Mouse (Mus musculus) G1E (cell line): ENCODE measurements around the gene Tmem62. TPM values are rescaled to one million over a fixed set of nuclear protein-coding genes. Genes with fewer than 3 reads are reported as not detected.
"Not testable (repeated sequence)": the region's sequence is repeated elsewhere in the genome, so short reads cannot be mapped to it uniquely, and the experiment has no call there.

Experiments
- ATAC-seq: 2 replicates; pipeline ENCODE4 v1.8.0; 2016; ENCODE audit warnings: mild to moderate bottlenecking; ENCODE audit not compliant: insufficient number of reproducible peaks, poor library complexity, low FRiP score, severe bottlenecking; ENCODE audit errors: extremely low read depth
- DNase-seq: peaks from one replicate; pipeline ENCODE4 v3.0.0; 2012; ENCODE audit warnings: low spot score
- H3K27me3 ChIP-seq: 2 replicates; pipeline ENCODE4 v1.6.1; 2012; ENCODE audit warnings: mild to moderate bottlenecking, low read length, inconsistent platforms; ENCODE audit not compliant: insufficient read depth
- H3K36me3 ChIP-seq: replicated peaks from 2 replicates; pipeline ENCODE3; 2012; ENCODE audit warnings: mild to moderate bottlenecking, inconsistent platforms
- H3K4me1 ChIP-seq: 2 replicates; pipeline ENCODE4 v1.6.1; 2012; ENCODE audit warnings: low read depth, low read length, inconsistent platforms, mixed read lengths; ENCODE audit not compliant: insufficient read depth
- H3K4me3 ChIP-seq: 2 replicates; pipeline ENCODE4 v1.5.1; 2012; ENCODE audit warnings: low read depth, mild to moderate bottlenecking, inconsistent platforms, low read length, moderate library complexity, mixed read lengths
- H3K9me3 ChIP-seq: replicated peaks from 2 replicates; pipeline ENCODE4 v1.6.1; 2012; ENCODE audit warnings: inconsistent platforms
- CTCF ChIP-seq: IDR thresholded peaks from 2 replicates; pipeline ENCODE4 v1.5.1; 2012; ENCODE audit warnings: low read depth, low read length, inconsistent platforms, mixed read lengths
- GATA1 ChIP-seq: IDR thresholded peaks from 2 replicates; pipeline ENCODE4 v1.6.1; 2012; ENCODE audit warnings: borderline replicate concordance, low read length, inconsistent platforms, mixed read lengths
- GATA2 ChIP-seq: IDR thresholded peaks from 2 replicates; pipeline ENCODE4 v1.6.1; 2012; ENCODE audit warnings: low read depth, low read length, inconsistent platforms, borderline replicate concordance
- POLR2AphosphoS5 ChIP-seq: IDR thresholded peaks from 2 replicates; pipeline ENCODE4 v1.6.1; 2012; ENCODE audit warnings: low read depth, low read length, inconsistent platforms; ENCODE audit not compliant: insufficient replicate concordance
- TAL1 ChIP-seq: conservative IDR thresholded peaks from 2 replicates; pipeline ENCODE4 v1.6.1; 2012; ENCODE audit warnings: low read depth, low read length, inconsistent platforms, mixed read lengths
- polyA plus RNA-seq: library from polyadenylated mRNA; stranded (reverse); fragments of >175 nt; gene quantifications from 2 replicates; pipeline ENCODE4 v1.2.3, GENCODE M21; 2012
- total RNA-seq, 2 experiments: library from RNA; stranded (forward) in 1 of 2; stranded (reverse) in 1 of 2; fragments of 200-1000 nt in 1 of 2; fragments of >200 nt in 1 of 2; fragmentation: Nextera tagmentation in 1 of 2; gene quantifications; 2 replicates each; pipeline ENCODE4 v1.2.3; 2014 to 2017

The Tmem62 gene
- total and polyA plus RNA-seq, 3 experiments = 1.7 to 16.9 (median 16.7) TPM

GRCm38 (mm10) chr2:120960261-120960660 is 16.6 kb upstream of the Tmem62 start:
- H3K4me3 ChIP-seq = no peak overlapping the region
- H3K4me1 ChIP-seq = no peaks in the 10 kb centered on the region
- no peak for TF ChIP-seq GATA1
- no peak for TF ChIP-seq CTCF
- TF ChIP-seq POLR2AphosphoS5 = no peak
- TF ChIP-seq GATA2 = no peak
- no peak for TF ChIP-seq TAL1
- no peaks in the 10 kb centered on the region for H3K9me3 ChIP-seq
- H3K36me3 ChIP-seq = peaks cover 40% of the 10 kb centered on the region
- no peak for ATAC-seq
- DNase-seq = no peak
- no peaks in the 10 kb centered on the region for H3K27me3 ChIP-seq

DNA sequence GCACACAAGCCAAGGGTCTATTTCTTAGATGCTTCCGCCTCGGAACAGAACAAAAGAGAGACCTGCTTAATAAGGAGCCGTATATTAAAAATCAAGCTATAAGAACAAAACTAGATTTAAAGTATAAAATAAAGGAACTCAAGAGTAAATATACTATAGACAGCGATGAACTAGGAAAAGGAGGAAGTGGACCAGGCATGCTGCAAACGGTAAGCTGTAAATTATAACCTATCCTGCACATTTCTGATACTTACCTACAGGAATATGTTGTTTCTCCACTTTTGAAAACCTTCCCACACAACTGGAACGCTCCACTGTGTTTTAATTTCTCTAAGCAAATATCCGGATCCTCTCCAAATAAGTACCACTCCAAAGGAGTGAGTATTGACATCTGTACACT is 13.7 kb upstream of the Tmem62 start:
- ATAC-seq (no peak), DNase-seq (no peak)
- peaks cover 9% of the 10 kb centered on the region; the same call in 1 of the 2 replicates for H3K4me1 ChIP-seq
- no peak overlapping the region for H3K4me3 ChIP-seq
- no peaks in the 10 kb centered on the region for H3K9me3 ChIP-seq
- H3K27me3 ChIP-seq = no peaks in the 10 kb centered on the region
- TF ChIP-seq GATA2 (no peak), TAL1 (no peak), CTCF (no peak), GATA1 (no peak), POLR2AphosphoS5 (no peak)
- peaks cover 47% of the 10 kb centered on the region for H3K36me3 ChIP-seq

DNA sequence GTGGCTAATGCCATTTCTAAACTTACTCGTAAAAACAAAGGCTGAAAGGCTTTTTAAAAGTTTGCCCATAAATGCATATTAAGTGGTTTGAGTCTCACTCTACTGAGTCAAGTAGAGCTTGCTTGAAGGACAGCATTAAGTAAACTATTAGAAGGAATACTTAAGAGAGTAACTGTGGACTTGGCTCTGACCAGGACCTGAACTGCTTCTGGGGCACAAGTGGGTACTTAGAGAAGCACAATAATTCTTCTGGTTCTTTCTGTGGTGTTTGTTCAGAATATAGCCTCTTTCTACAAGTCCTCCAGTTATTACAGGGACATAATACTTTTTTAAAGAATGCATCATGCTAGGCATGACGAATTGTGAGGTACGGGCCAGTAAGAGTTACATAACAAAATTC is 11.3 kb upstream of the Tmem62 start:
- ATAC-seq (no peak), DNase-seq (no peak)
- Histone ChIP-seq H3K36me3 (peaks cover 29% of the 10 kb centered on the region), H3K27me3 (no peaks in the 10 kb centered on the region), H3K9me3 (no peaks in the 10 kb centered on the region), H3K4me1 (peaks cover 21% of the 10 kb centered on the region), H3K4me3 (no peak overlapping the region)
- TF ChIP-seq TAL1 (no peak), POLR2AphosphoS5 (no peak), GATA1 (no peak), CTCF (no peak), GATA2 (no peak)

DNA sequence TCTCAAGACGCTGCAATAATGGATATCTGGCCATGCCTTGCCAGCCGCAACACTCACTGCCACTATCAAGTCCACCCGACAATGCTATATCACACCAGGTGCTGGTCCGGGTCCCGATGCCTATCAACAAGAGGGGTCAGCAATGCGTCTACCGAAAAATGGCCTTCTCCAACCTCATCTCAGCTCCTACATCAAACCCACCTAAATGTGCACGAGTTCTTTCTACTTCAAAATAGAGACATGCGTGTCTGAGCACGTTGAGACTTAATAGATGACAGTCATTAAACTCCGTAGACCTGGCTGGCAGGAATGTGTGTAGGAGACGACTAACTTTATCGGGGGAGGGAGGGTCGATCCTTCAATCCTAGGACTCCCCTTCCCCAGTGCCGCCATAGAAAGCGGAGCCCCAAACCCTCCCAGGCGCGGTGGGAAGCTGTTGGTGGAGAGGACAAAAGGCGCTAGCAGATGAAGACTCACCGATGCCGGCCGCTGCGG is 6.7 kb upstream of the Tmem62 start:
- H3K4me1 ChIP-seq = peaks cover 31% of the 10 kb centered on the region
- TF ChIP-seq CTCF (no peak), POLR2AphosphoS5 (no peak), TAL1 (no peak), GATA2 (no peak), GATA1 (no peak)
- H3K36me3 ChIP-seq = peaks cover 19% of the 10 kb centered on the region
- ATAC-seq (no peak), DNase-seq (peak; percentile 10)
- H3K27me3 ChIP-seq = no peaks in the 10 kb centered on the region
- H3K9me3 ChIP-seq = no peaks in the 10 kb centered on the region
- peak overlapping the region; percentile 89 for H3K4me3 ChIP-seq

GRCm38 (mm10) chr2:120970559-120971080 is 6.2 kb upstream of the Tmem62 start, which contains the start of gene Ubr1:
Gene Ubr1 (minus strand): TSS chr2:120970715.
- TF ChIP-seq CTCF = no peak
- no peak for TF ChIP-seq GATA2
- Histone ChIP-seq H3K4me1 (peaks cover 31% of the 10 kb centered on the region), H3K9me3 (no peaks in the 10 kb centered on the region), H3K36me3 (peaks cover 17% of the 10 kb centered on the region), H3K27me3 (no peaks in the 10 kb centered on the region), H3K4me3 (peak within 1 kb of the TSS; percentile 89)
- ATAC-seq = peak; percentile 79
- DNase-seq = peak; percentile 91

- Histone ChIP-seq H3K4me3 (no peak overlapping the region; the same call in 1 of the 2 replicates), H3K4me1 (peaks cover 26% of the 10 kb centered on the region), H3K36me3 (peaks cover 8% of the 10 kb centered on the region), H3K9me3 (no peaks in the 10 kb centered on the region), H3K27me3 (no peaks in the 10 kb centered on the region)
- DNase-seq = no peak
- no peak for ATAC-seq
- TF ChIP-seq GATA2 (no peak), TAL1 (no peak)
Measured at GRCm38 (mm10) chr2:120971766-120972165, 5.1 kb upstream of the Tmem62 start.

DNA sequence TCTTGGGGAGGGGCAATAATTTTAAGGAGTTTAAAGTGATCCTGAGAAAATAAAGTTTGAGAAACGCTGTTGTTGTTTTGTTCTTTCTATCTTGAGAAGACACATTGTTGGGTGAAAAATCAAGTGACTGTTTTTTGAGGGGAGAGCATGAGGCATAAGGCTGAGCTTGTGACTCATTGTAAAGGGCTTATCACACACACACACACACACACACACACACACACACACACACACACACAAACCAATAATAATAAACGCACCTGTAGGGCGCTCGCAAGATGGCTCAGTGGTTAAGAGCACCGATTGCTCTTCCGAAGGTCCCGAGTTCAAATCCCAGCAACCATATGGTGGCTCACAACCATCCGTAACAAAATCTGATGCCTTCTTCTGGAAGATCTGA is 4.6 kb upstream of the Tmem62 start:
- not testable (repeated sequence) for DNase-seq, H3K27me3 ChIP-seq, H3K4me3 ChIP-seq, ATAC-seq, H3K9me3 ChIP-seq, H3K36me3 ChIP-seq
- peaks cover 26% of the 10 kb centered on the region for H3K4me1 ChIP-seq
